Mouse (Mus musculus) layer of hippocampus, adult 2 months (tissue): ENCODE data around the gene D8Ertd738e. TPM values are rescaled to one million over a fixed set of nuclear protein-coding genes. Genes with fewer than 3 reads are reported as not detected.
"Not testable (repeated sequence)": the region's sequence is repeated elsewhere in the genome, so short reads cannot be mapped to it uniquely, and the experiment has no call there.

ENCODE experiments used
- DNase-seq, 2 experiments: peaks; one replicate each; pipeline ENCODE4 v3.0.0; 2022; ENCODE audit warnings: low spot score in 2 of 2
- H3K27ac ChIP-seq: fragments of 200-600 bp; 2 replicates; pipeline ENCODE4 v1.8.1; 2022
- H3K4me3 ChIP-seq: fragments of 200-600 bp; 2 replicates; pipeline ENCODE4 v1.8.1; 2022; ENCODE audit warnings: mild to moderate bottlenecking
- CTCF ChIP-seq: fragments of 200-600 bp; conservative IDR thresholded peaks from 2 replicates; pipeline ENCODE4 v1.8.1; 2022; ENCODE audit warnings: antibody characterized with exemption, mild to moderate bottlenecking, moderate library complexity
- long read RNA-seq, 2 experiments: library from polyadenylated mRNA; stranded (forward); transcript quantifications; one replicate each; pipeline ENCODE4 v2.0.0; 2021; ENCODE audit warnings: borderline mapping rate in 2 of 2
- total RNA-seq, 2 experiments: library from RNA; stranded (reverse); gene quantifications; 2 replicates each; pipeline ENCODE4 v1.2.3; 2021

The D8Ertd738e gene
- 100 to 1,000 TPM; 143 to 146 TPM for total RNA-seq
- long read RNA-seq, experiment 1, transcript D8Ertd738e-201 (3 exons, 616 nt): major isoform, 81 of 92 reads
- long read RNA-seq, experiment 1, partial matches to known transcripts: 8 of 92 reads
- long read RNA-seq, experiment 1, other reads (novel, unspliced or antisense): 3 of 92 reads
- long read RNA-seq, experiment 2, transcript D8Ertd738e-201 (3 exons, 616 nt): major isoform, 124 of 145 reads
- long read RNA-seq, experiment 2, partial matches to known transcripts: 14 of 145 reads
- long read RNA-seq, experiment 2, other reads (novel, unspliced or antisense): 7 of 145 reads

- no peak for TF ChIP-seq CTCF
- DNase-seq: peak; percentile 88 to 90
- peak within 1 kb of the TSS; percentile 93 for H3K27ac ChIP-seq
- H3K4me3 ChIP-seq: peak within 1 kb of the TSS; percentile 92
Observed at GRCm38 (mm10) chr8:84249257-84250170, at the start of gene D8Ertd738e. Gene D8Ertd738e (minus strand): TSS chr8:84249719.

DNA sequence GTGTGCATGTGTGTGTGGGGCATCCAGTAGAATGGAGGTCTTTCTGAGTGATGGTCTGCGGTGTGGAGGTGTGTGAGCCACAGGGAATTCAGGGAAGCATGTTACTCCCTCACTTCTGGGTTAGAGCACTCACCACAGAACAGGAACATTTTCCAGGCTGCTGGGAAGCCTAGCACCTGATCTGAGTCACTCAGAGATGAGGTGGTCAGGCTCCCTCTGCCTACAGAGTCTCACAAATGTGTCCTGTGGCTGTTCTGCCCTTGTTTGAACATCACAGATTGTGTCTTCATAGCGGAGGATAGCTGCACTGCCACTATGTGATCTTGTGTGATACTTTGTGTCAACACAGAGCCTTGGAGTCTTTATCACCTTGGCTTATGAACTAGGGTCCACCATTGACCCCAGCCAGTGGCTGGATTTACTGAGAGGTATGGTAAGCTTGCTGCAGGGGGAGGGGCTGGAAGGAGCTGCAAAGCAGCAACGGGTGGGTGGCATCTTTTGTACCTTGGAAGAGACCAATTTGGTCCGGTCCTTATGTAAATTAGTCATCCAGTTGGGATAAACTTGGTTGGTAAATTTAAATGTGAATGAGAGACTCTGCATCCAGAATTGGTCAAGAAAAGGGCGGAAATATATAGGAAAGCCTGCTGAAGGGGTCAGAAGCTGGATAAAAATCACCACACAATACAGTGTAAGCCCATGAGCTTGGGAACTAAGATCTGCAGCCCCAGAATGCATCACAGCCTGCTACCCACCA lies 47.7 kb upstream of the D8Ertd738e start:
- TF ChIP-seq CTCF: no peak
- Histone ChIP-seq H3K27ac (no peak overlapping the region), H3K4me3 (no peak overlapping the region)
- DNase-seq: no peak

DNA sequence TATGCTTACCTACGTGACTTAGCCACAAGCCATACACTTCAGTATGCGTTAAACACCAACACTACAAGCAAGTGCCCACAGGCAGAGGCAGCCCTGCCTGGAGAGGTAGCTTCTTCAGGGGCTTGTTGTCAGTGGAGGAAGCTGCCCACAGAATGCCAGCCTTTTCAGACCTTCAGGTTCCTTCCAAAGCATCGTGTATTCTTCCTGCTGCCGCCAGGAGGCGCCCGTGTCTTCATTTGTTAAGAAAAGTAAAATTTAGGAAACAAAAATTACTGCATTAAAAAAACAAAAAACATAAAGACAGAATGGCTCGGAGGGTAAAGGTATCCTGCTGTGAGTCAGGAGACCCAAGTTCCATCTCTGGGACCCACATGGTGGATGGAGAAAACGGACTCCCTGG lies 42.2 kb upstream of the D8Ertd738e start:
- DNase-seq: peak in 1 of 2 experiments; percentile 50
- peak; percentile 97 for TF ChIP-seq CTCF
- Histone ChIP-seq H3K4me3 (no peak overlapping the region), H3K27ac (no peak overlapping the region)

- H3K27ac ChIP-seq: no peak overlapping the region
- TF ChIP-seq CTCF: no peak
- no peak overlapping the region for H3K4me3 ChIP-seq
- DNase-seq: no peak
Observed at GRCm38 (mm10) chr8:84291086-84291485, 41.6 kb upstream of the D8Ertd738e start.

- Histone ChIP-seq H3K27ac (no peak overlapping the region), H3K4me3 (no peak overlapping the region)
- TF ChIP-seq CTCF: peak; percentile 56
- no peak for DNase-seq
Observed at GRCm38 (mm10) chr8:84288892-84289291, 39.4 kb upstream of the D8Ertd738e start.

DNA sequence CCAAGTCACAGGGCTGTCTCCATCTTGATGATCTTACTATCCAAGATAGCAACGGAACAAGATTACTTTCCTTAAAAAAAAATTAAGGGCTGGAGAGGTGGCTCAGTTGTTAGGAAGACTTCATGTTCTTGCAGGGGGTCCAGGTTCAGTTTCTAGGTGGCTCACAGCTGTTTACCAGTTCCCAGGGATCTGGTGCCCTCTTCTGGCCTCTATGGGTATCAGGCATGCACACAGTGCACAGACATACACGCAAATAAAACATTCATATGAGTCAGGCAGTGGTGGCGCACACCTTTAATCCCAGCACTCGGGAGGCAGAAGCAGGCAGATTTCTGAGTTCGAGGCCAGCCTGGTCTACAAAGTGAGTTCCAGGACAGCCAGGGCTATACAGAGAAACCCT lies 36.1 kb upstream of the D8Ertd738e start:
- not testable (repeated sequence) for H3K27ac ChIP-seq, H3K4me3 ChIP-seq, DNase-seq
- peak; percentile 75 for TF ChIP-seq CTCF

GRCm38 (mm10) chr8:84284608-84285063 lies 35.1 kb upstream of the D8Ertd738e start:
- peak in 1 of 2 experiments; percentile 32 for DNase-seq
- Histone ChIP-seq H3K4me3 (no peak overlapping the region; the same call in 1 of the 2 replicates), H3K27ac (peak overlapping the region; percentile 80)
- no peak for TF ChIP-seq CTCF

GRCm38 (mm10) chr8:84280777-84281176 lies 31.3 kb upstream of the D8Ertd738e start:
- no peak for DNase-seq
- Histone ChIP-seq H3K27ac (no peak overlapping the region), H3K4me3 (no peak overlapping the region)
- TF ChIP-seq CTCF: no peak

DNA sequence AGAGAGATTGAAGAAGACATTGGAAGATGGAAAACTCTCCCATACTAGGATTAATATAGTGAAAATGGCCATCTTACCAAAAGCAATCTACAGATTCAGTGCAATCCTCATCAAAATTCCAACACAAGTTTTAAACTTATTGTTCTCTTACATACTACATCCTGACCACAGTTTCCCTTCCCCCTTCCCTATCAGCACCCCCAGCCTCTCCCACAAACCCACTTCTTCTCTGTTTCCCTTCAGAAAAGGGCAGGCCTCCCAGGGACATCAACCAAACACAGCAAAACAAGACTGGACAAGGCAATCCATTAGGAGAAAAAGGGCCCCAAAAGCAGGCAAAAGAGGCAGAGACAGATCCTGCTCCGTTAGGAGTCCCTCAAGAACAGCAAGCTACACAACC lies 26.9 kb upstream of the D8Ertd738e start:
- TF ChIP-seq CTCF: no peak
- H3K27ac ChIP-seq: no peak overlapping the region
- DNase-seq: no peak
- no peak overlapping the region for H3K4me3 ChIP-seq

- Histone ChIP-seq H3K4me3 (no peak overlapping the region), H3K27ac (peak overlapping the region; percentile 83)
- peak; percentile 49 to 58 for DNase-seq
- no peak for TF ChIP-seq CTCF
Observed at GRCm38 (mm10) chr8:84273968-84274367, 24.4 kb upstream of the D8Ertd738e start.

DNA sequence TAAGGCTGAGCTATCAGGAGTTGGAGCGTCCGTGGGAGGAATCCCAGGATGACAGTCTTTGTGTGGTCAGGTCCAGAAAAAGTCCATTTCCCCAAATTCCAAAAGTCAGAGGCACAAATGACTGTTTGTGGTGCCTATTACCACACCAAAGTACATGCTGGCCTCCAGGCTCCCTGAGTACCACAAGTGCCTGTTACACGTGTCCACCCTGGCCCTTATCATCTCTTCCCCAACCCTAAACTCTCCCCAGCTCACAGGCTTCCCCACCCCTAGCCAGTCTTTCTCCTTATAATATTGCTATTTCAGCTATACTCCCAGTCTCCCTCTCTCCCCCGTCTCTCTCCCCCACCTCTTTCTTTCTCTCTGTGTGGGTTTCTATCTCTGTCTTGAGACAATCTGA lies 22.8 kb upstream of the D8Ertd738e start:
- no peak for DNase-seq
- H3K4me3 ChIP-seq: no peak overlapping the region
- peak overlapping the region; percentile 83; the same call in 1 of the 2 replicates for H3K27ac ChIP-seq
- no peak for TF ChIP-seq CTCF

- 0 out of 2 replicates have a peak, but pooled peaks have one; percentile 22 for TF ChIP-seq CTCF
- peak within 1 kb of the TSS; percentile 95 for H3K4me3 ChIP-seq
- H3K27ac ChIP-seq: peak within 1 kb of the TSS; percentile 97
- DNase-seq: peak; percentile 98 to 100
Observed at GRCm38 (mm10) chr8:84269950-84270773, 20.6 kb upstream of the D8Ertd738e start, which contains the start of gene Ccdc130. Gene Ccdc130 (minus strand): TSS chr8:84270380.
